In the genomic region with DNA sequence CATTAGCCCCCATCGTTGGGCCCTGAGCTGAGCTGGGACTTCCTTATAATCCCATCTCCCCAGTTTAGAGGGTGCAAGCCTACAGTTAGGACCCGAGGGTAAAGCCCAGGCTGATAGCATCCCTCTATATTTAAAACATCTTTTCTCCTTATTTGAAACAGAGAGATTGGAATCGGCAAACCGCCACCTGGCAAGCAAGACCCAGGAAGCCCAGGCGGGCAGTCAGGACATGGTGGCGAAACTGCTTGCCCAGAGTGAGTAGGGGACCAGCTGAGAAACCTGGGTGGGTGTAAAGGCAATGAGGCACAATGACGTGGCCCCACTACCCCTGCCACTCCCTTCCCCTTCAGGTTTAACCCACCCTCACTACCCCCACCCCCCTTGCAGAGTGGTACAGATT, we compare ENCODE assay signal across 8 mouse cellular contexts. TPM values are rescaled to one million over a fixed set of nuclear protein-coding genes. Genes with fewer than 3 reads are reported as not detected.
A peak's percentile ranks its signal among the peaks of the same experiment; 100 is the strongest.
DNase-seq lines count a peak whose midpoint lies in the region; ATAC-seq lines count a peak whose summit lies in the region.

No protein-coding gene starts in this region.

- H3K9me3 ChIP-seq in forebrain, embryonic 13.5 days (replicated peaks), result no peaks in the 10 kb centered on the region
- no peaks in the 10 kb centered on the region for H3K9me3 ChIP-seq in limb, embryonic 10.5 days (replicated peaks)

- intact Hi-C loops in heart, postnatal 36 days (cut with DNase I), result no loop called here

- DNase-seq in heart, adult 11 months, result peak; percentile 94
- no peak for DNase-seq in heart, postnatal 36 days
- DNase-seq in 3T3-L1 (ENCODE audit: low read depth, low spot score), result peak; percentile 32
- DNase-seq in limb, embryonic 10.5 days (ENCODE audit: low spot score), result no peak
- no peak for DNase-seq in urinary bladder, adult 18-20 months (ENCODE audit: low spot score in 2 of 2)
- DNase-seq in thymus, postnatal 14 days, result no peak
- DNase-seq in urinary bladder, adult 2 months (ENCODE audit: low spot score), result no peak

- H3K27ac ChIP-seq in forebrain, embryonic 13.5 days, result peak overlapping the region; percentile 68; the same call in 1 of the 2 replicates
- peak overlapping the region; percentile 82 for H3K27ac ChIP-seq in limb, embryonic 10.5 days

- no peaks in the 10 kb centered on the region for H3K27me3 ChIP-seq in forebrain, embryonic 13.5 days
- no peaks in the 10 kb centered on the region for H3K27me3 ChIP-seq in limb, embryonic 10.5 days (ENCODE audit: low read depth, poor library complexity, severe bottlenecking)

- peaks cover 72% of the 10 kb centered on the region for H3K4me1 ChIP-seq in forebrain, embryonic 13.5 days
- H3K4me1 ChIP-seq in limb, embryonic 10.5 days, result peaks cover 85% of the 10 kb centered on the region

- ATAC-seq in forebrain, embryonic 13.5 days, result no peak

- peaks cover 100% of the 10 kb centered on the region for H3K36me3 ChIP-seq in forebrain, embryonic 13.5 days (ENCODE audit: poor library complexity, severe bottlenecking)
- peaks cover 100% of the 10 kb centered on the region for H3K36me3 ChIP-seq in limb, embryonic 10.5 days

- 0 out of 2 replicates have a peak overlapping the region, but pooled peaks have one; percentile 57 for H3K9ac ChIP-seq in forebrain, embryonic 13.5 days

- 72% methylated on average over 7 of the region's 7 CpGs for WGBS in forebrain, embryonic 13.5 days
- 84% methylated on average over 7 of the region's 7 CpGs for WGBS in limb, embryonic 10.5 days

- H3K4me2 ChIP-seq in forebrain, embryonic 13.5 days, result no peak overlapping the region; the same call in 1 of the 2 replicates

- H3K4me3 ChIP-seq in forebrain, embryonic 13.5 days, result no peak overlapping the region
- H3K4me3 ChIP-seq in limb, embryonic 10.5 days, result no peak overlapping the region

RNA-seq across cellular contexts. Expression of a gene that starts 8.5 kb away (rescaled TPM):
- total RNA-seq in heart, postnatal 36 days (2021), result 10 to 100 TPM; 67.5 to 79.0 TPM
- polyA plus RNA-seq in forebrain, embryonic 13.5 days (2015; fragmentation: Nextera tagmentation; extraction: Ambion mirVana), result 46.9 and 55.3 TPM in 2 replicates
- 41.6 and 49.1 TPM in 2 replicates for polyA plus RNA-seq in limb, embryonic 10.5 days (2016; fragmentation: Nextera tagmentation; extraction: Ambion mirVana)
- polyA plus RNA-seq in urinary bladder, adult 2 months (2012; rRNA removed), result 51.0 and 52.2 TPM in 2 replicates

Comparison
In these comparisons a context has a peak if more than half of its experiments do, and no peak if none do; other contexts are left out.
1. DNase-seq: peak in heart, adult 11 months (single experiment) and 3T3-L1 (single experiment); none in heart, postnatal 36 days (0 of 2), limb, embryonic 10.5 days (single experiment), urinary bladder, adult 18-20 months (0 of 2), thymus, postnatal 14 days (single experiment) and urinary bladder, adult 2 months (single experiment).